Mouse (Mus musculus): ENCODE data around the gene Lrp8.

DNA sequence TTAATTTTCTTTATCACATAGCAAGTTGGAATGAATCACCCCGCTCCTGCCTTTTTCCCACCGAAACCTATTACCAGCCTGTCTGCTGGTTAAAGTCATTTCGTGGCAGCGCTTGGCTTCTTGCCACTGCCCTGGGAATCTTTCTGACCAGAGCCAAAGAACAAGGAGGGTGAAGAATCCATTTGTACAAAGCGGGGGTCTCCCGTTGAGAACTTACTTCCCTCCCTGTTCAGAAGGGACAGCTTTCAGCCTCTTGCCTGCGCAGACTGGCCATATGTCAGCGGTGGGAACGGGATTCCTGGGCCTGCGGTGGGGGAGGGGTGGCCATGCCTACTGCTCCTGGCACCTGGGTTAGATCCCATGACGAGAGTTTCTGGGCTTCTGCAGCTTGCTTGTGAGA lies 21.4 kb downstream of the Lrp8 start:
- no peak for TF ChIP-seq CTCF (IDR thresholded peaks at IDR 0.05; ENCODE audit: control insufficient read depth, insufficient read depth, low read length)
- TF ChIP-seq POLR2A (IDR thresholded peaks at IDR 0.05; ENCODE audit: borderline replicate concordance, control insufficient read depth, low read depth, low read length): no peak
